Comparison of ENCODE assay signal across 11 mouse cellular contexts in genomic region chr2:167839324-167839981, GRCm38 (mm10).
DNase-seq lines count a peak whose midpoint lies in the region; ATAC-seq lines count a peak whose summit lies in the region.
"Had no signal": no experiment of that assay in that cellular context is flagged by ENCODE, and none has a peak within 500 bp of the region (broad histone marks: within the 10 kb centered on the region; RNA-seq: fewer than 3 reads in every experiment).

No protein-coding gene starts in this region.

- no peaks in the 10 kb centered on the region for H3K9me3 ChIP-seq in liver, embryonic 11.5 days (ENCODE audit: control insufficient read depth, low read length)
- H3K9me3 ChIP-seq in embryonic facial prominence, embryonic 13.5 days: no peaks in the 10 kb centered on the region
- no peaks in the 10 kb centered on the region for H3K9me3 ChIP-seq in lung, embryonic 15.5 days
- no peaks in the 10 kb centered on the region for H3K9me3 ChIP-seq in midbrain, embryonic 11.5 days (ENCODE audit: control insufficient read depth, low read length)

- peak; percentile 16; the same call in 1 of the 2 replicates for ATAC-seq in liver, embryonic 11.5 days (replicated peaks; ENCODE audit: low FRiP score)
- ATAC-seq in embryonic facial prominence, embryonic 13.5 days (ENCODE audit: insufficient number of reproducible peaks, insufficient read depth, low FRiP score, low TSS enrichment, low read depth): no peak
- ATAC-seq in lung, embryonic 15.5 days (ENCODE audit: borderline replicate concordance, extremely low read depth, low FRiP score, low TSS enrichment): no peak
- ATAC-seq in cerebellum, adult (ENCODE audit: insufficient number of reproducible peaks, low FRiP score, low TSS enrichment): no peak
- ATAC-seq in midbrain, embryonic 11.5 days (ENCODE audit: low FRiP score): no peak

- 36% methylated on average over 13 of the region's 13 CpGs for WGBS in liver, embryonic 11.5 days
- 54% methylated on average over 13 of the region's 13 CpGs for WGBS in embryonic facial prominence, embryonic 13.5 days
- 44% methylated on average over 13 of the region's 13 CpGs for WGBS in lung, embryonic 15.5 days
- 85% methylated on average over 13 of the region's 13 CpGs for WGBS in midbrain, embryonic 11.5 days

- peaks cover 45% of the 10 kb centered on the region for H3K4me1 ChIP-seq in liver, embryonic 11.5 days (replicated peaks; ENCODE audit: control insufficient read depth, insufficient read depth, low read length)
- H3K4me1 ChIP-seq in embryonic facial prominence, embryonic 13.5 days: peaks cover 45% of the 10 kb centered on the region
- H3K4me1 ChIP-seq in lung, embryonic 15.5 days: peaks cover 78% of the 10 kb centered on the region
- H3K4me1 ChIP-seq in midbrain, embryonic 11.5 days (ENCODE audit: control insufficient read depth, insufficient read depth, low read length): no peaks in the 10 kb centered on the region

- H3K27me3 ChIP-seq in liver, embryonic 11.5 days (replicated peaks; ENCODE audit: control insufficient read depth, insufficient read depth, low read length): peaks cover 8% of the 10 kb centered on the region; the same call in 1 of the 2 replicates
- H3K27me3 ChIP-seq in embryonic facial prominence, embryonic 13.5 days: peaks cover 4% of the 10 kb centered on the region; the same call in 1 of the 2 replicates
- no peaks in the 10 kb centered on the region for H3K27me3 ChIP-seq in lung, embryonic 15.5 days
- H3K27me3 ChIP-seq in midbrain, embryonic 11.5 days (ENCODE audit: control insufficient read depth, insufficient read depth, low read length): no peaks in the 10 kb centered on the region

- H3K9ac ChIP-seq in liver, embryonic 11.5 days (ENCODE audit: low read depth, low read length): no peak overlapping the region
- no peak overlapping the region for H3K9ac ChIP-seq in embryonic facial prominence, embryonic 13.5 days
- no peak overlapping the region for H3K9ac ChIP-seq in lung, embryonic 15.5 days
- no peak overlapping the region for H3K9ac ChIP-seq in midbrain, embryonic 11.5 days (ENCODE audit: low read length)

- peak overlapping the region; percentile 45 for H3K4me2 ChIP-seq in liver, embryonic 11.5 days
- no peak overlapping the region for H3K4me2 ChIP-seq in embryonic facial prominence, embryonic 13.5 days
- H3K4me2 ChIP-seq in lung, embryonic 15.5 days: no peak overlapping the region
- no peak overlapping the region for H3K4me2 ChIP-seq in midbrain, embryonic 11.5 days

- H3K27ac ChIP-seq in liver, embryonic 11.5 days (ENCODE audit: low read depth, low read length): no peak overlapping the region
- peak overlapping the region; percentile 44 for H3K27ac ChIP-seq in embryonic facial prominence, embryonic 13.5 days
- H3K27ac ChIP-seq in lung, embryonic 15.5 days: peak overlapping the region; percentile 50; the same call in 1 of the 2 replicates
- H3K27ac ChIP-seq in midbrain, embryonic 11.5 days (ENCODE audit: low read depth, low read length): no peak overlapping the region
- H3K27ac ChIP-seq: macrophage had no signal

- no peak for DNase-seq in liver, embryonic 11.5 days (ENCODE audit: low spot score)
- DNase-seq in liver: no peak
- DNase-seq in natural killer cell, adult 2 months (ENCODE audit: low spot score in 2 of 2): peak; percentile 18 to 21
- no peak for DNase-seq in midbrain, embryonic 11.5 days (ENCODE audit: low spot score, missing footprints)
- DNase-seq in adrenal gland, postnatal 14 days: no peak
- DNase-seq: cerebellum, postnatal 14 days; kidney, adult 18-20 months had no signal

- H3K36me3 ChIP-seq in liver, embryonic 11.5 days (ENCODE audit: control insufficient read depth, insufficient read depth, low read length): no peaks in the 10 kb centered on the region
- H3K36me3 ChIP-seq in embryonic facial prominence, embryonic 13.5 days: no peaks in the 10 kb centered on the region
- H3K36me3 ChIP-seq in lung, embryonic 15.5 days: no peaks in the 10 kb centered on the region
- H3K36me3 ChIP-seq in midbrain, embryonic 11.5 days (ENCODE audit: control insufficient read depth, insufficient read depth, low read length): no peaks in the 10 kb centered on the region

- no peak overlapping the region for H3K4me3 ChIP-seq in liver, embryonic 11.5 days (ENCODE audit: low read depth, low read length)
- H3K4me3 ChIP-seq in embryonic facial prominence, embryonic 13.5 days: no peak overlapping the region
- H3K4me3 ChIP-seq in lung, embryonic 15.5 days: no peak overlapping the region
- H3K4me3 ChIP-seq in midbrain, embryonic 11.5 days (ENCODE audit: low read depth, low read length): no peak overlapping the region

Comparison
In these comparisons a context has a peak if more than half of its experiments do, and no peak if none do; other contexts are left out.
1. DNase-seq: peak in natural killer cell, adult 2 months (2 of 2); none in liver, embryonic 11.5 days (single experiment), liver (single experiment), midbrain, embryonic 11.5 days (single experiment) and adrenal gland, postnatal 14 days (single experiment).
2. H3K27ac ChIP-seq: peak in embryonic facial prominence, embryonic 13.5 days (single experiment) and lung, embryonic 15.5 days (single experiment); none in liver, embryonic 11.5 days (single experiment) and midbrain, embryonic 11.5 days (single experiment).